Mouse (Mus musculus): Measurements from ENCODE around the gene Cnih3. TPM values are rescaled to one million over a fixed set of nuclear protein-coding genes. Genes with fewer than 3 reads are reported as not detected.

The Cnih3 gene
- polyA plus RNA-seq, 1 experiment from 2014 or later: 0.03 TPM

GRCm38 (mm10) chr1:181425388-181425787 is 73.0 kb downstream of the Cnih3 start:
- TF ChIP-seq CTCF (IDR thresholded peaks at IDR 0.05): no peak
- CTCF ChIA-PET: interaction anchor here (1.4 kb wide), 1 partner anchor 11 kb away, joined by 5 read pairs; no protein-coding TSS in a partner anchor
- ATAC-seq (peak; percentile 88), DNase-seq (ENCODE audit: low read depth, low spot score) (peak; percentile 89)
- H3K27me3 ChIP-seq: no peaks in the 10 kb centered on the region
- in situ Hi-C loops (cut with MboI; ENCODE audit: low pct_unique_long_range_greater_than_20kb): no loop called here
- POLR2A ChIA-PET: interaction anchor here (0.8 to 1.0 kb wide), 2 partner anchors 16 to 40 kb away, joined by 3 to 5 read pairs; no protein-coding TSS in a partner anchor

- H3K27me3 ChIP-seq: no peaks in the 10 kb centered on the region
- ATAC-seq (no peak), DNase-seq (ENCODE audit: low read depth, low spot score) (no peak)
- in situ Hi-C loops (cut with MboI; ENCODE audit: low pct_unique_long_range_greater_than_20kb): no loop called here
- no peak for TF ChIP-seq CTCF (IDR thresholded peaks at IDR 0.05)
- ChIA-PET POLR2A (interaction anchor here (1.0 kb wide), 1 partner anchor 15 kb away, joined by 3 read pairs; no protein-coding TSS in a partner anchor), CTCF (no interaction called here)
Measured at GRCm38 (mm10) chr1:181426406-181426805, 74.0 kb downstream of the Cnih3 start.

GRCm38 (mm10) chr1:181433263-181433662 is 80.8 kb downstream of the Cnih3 start:
- POLR2A ChIA-PET: no interaction called here
- in situ Hi-C loops (cut with MboI; ENCODE audit: low pct_unique_long_range_greater_than_20kb): no loop called here
- no peak for DNase-seq (ENCODE audit: low read depth, low spot score)
- CTCF ChIA-PET: no interaction called here
- H3K27me3 ChIP-seq: no peaks in the 10 kb centered on the region
- ATAC-seq: no peak
- no peak for TF ChIP-seq CTCF (IDR thresholded peaks at IDR 0.05)

GRCm38 (mm10) chr1:181435414-181435813 is 83.0 kb downstream of the Cnih3 start:
- no peak for ATAC-seq
- ChIA-PET CTCF (interaction anchor here (0.9 to 1.8 kb wide), 2 partner anchors 10 to 12 kb away, joined by 4 to 5 read pairs; no protein-coding TSS in a partner anchor), POLR2A (no interaction called here)
- no peak for DNase-seq (ENCODE audit: low read depth, low spot score)
- H3K27me3 ChIP-seq: no peaks in the 10 kb centered on the region
- no peak for TF ChIP-seq CTCF (IDR thresholded peaks at IDR 0.05)
- in situ Hi-C loops (cut with MboI; ENCODE audit: low pct_unique_long_range_greater_than_20kb): no loop called here

GRCm38 (mm10) chr1:181440982-181441603 is 88.7 kb downstream of the Cnih3 start:
- CTCF ChIA-PET: interaction anchor here (0.9 to 1.4 kb wide), 2 partner anchors 13 to 103 kb away, joined by 3 read pairs; no protein-coding TSS in a partner anchor
- DNase-seq (ENCODE audit: low read depth, low spot score): no peak
- no peak for TF ChIP-seq CTCF (IDR thresholded peaks at IDR 0.05)
- H3K27me3 ChIP-seq: no peaks in the 10 kb centered on the region
- peak; percentile 18 for ATAC-seq
- POLR2A ChIA-PET: interaction anchor here (0.6 to 1.4 kb wide), 3 partner anchors 15 to 20 kb away, joined by 3 read pairs; no protein-coding TSS in a partner anchor
- in situ Hi-C loops (cut with MboI; ENCODE audit: low pct_unique_long_range_greater_than_20kb): loop anchor here (5.0 kb wide), 1 partner anchor 101 kb away; no protein-coding TSS in a partner anchor

- DNase-seq (ENCODE audit: low read depth, low spot score) (peak; percentile 88), ATAC-seq (peak; percentile 13)
- no peaks in the 10 kb centered on the region for H3K27me3 ChIP-seq
- TF ChIP-seq CTCF (IDR thresholded peaks at IDR 0.05): no peak
- ChIA-PET POLR2A (interaction anchor here (0.6 to 1.4 kb wide), 3 partner anchors 16 to 35 kb away, joined by 3 read pairs; no protein-coding TSS in a partner anchor), CTCF (interaction anchor here (0.9 to 1.7 kb wide), 3 partner anchors 12 to 169 kb away, joined by 3 read pairs; no protein-coding TSS in a partner anchor)
- in situ Hi-C loops (cut with MboI; ENCODE audit: low pct_unique_long_range_greater_than_20kb): loop anchor here (5.0 kb wide), 1 partner anchor 101 kb away; no protein-coding TSS in a partner anchor
Measured at GRCm38 (mm10) chr1:181441654-181442241, 89.3 kb downstream of the Cnih3 start.

- no peak for ATAC-seq
- TF ChIP-seq CTCF (IDR thresholded peaks at IDR 0.05): no peak
- in situ Hi-C loops (cut with MboI; ENCODE audit: low pct_unique_long_range_greater_than_20kb): no loop called here
- ChIA-PET POLR2A (no interaction called here), CTCF (interaction anchor here (0.7 to 1.7 kb wide), 2 partner anchors 8 to 10 kb away, joined by 3 to 4 read pairs; no protein-coding TSS in a partner anchor)
- no peak for DNase-seq (ENCODE audit: low read depth, low spot score)
- no peaks in the 10 kb centered on the region for H3K27me3 ChIP-seq
Measured at GRCm38 (mm10) chr1:181445041-181445440, 92.6 kb downstream of the Cnih3 start.

GRCm38 (mm10) chr1:181445630-181446257 is 93.3 kb downstream of the Cnih3 start:
- ChIA-PET CTCF (interaction anchor here (0.7 to 1.7 kb wide), 2 partner anchors 9 kb away, joined by 3 to 4 read pairs; no protein-coding TSS in a partner anchor), POLR2A (no interaction called here)
- DNase-seq (ENCODE audit: low read depth, low spot score) (no peak), ATAC-seq (no peak)
- no peak for TF ChIP-seq CTCF (IDR thresholded peaks at IDR 0.05)
- in situ Hi-C loops (cut with MboI; ENCODE audit: low pct_unique_long_range_greater_than_20kb): no loop called here
- H3K27me3 ChIP-seq: no peaks in the 10 kb centered on the region

- DNase-seq (ENCODE audit: low read depth, low spot score) (peak; percentile 67), ATAC-seq (no peak)
- no peaks in the 10 kb centered on the region for H3K27me3 ChIP-seq
- ChIA-PET CTCF (interaction anchor here (0.9 to 1.7 kb wide), 3 partner anchors 10 to 27 kb away, joined by 3 to 4 read pairs (median 4); no protein-coding TSS in a partner anchor), POLR2A (no interaction called here)
- in situ Hi-C loops (cut with MboI; ENCODE audit: low pct_unique_long_range_greater_than_20kb): no loop called here
- TF ChIP-seq CTCF (IDR thresholded peaks at IDR 0.05): no peak
Measured at GRCm38 (mm10) chr1:181446591-181447114, 94.2 kb downstream of the Cnih3 start.

- ATAC-seq: no peak
- in situ Hi-C loops (cut with MboI; ENCODE audit: low pct_unique_long_range_greater_than_20kb): no loop called here
- DNase-seq (ENCODE audit: low read depth, low spot score): no peak
- ChIA-PET POLR2A (no interaction called here), CTCF (interaction anchor here (1.7 kb wide), 1 partner anchor 12 kb away, joined by 4 read pairs; no protein-coding TSS in a partner anchor)
- no peak for TF ChIP-seq CTCF (IDR thresholded peaks at IDR 0.05)
- no peaks in the 10 kb centered on the region for H3K27me3 ChIP-seq
Measured at GRCm38 (mm10) chr1:181447576-181447975, 95.1 kb downstream of the Cnih3 start.
